Mouse (Mus musculus) embryo, embryonic 10 days (tissue): ENCODE results near the gene Psapl1.
"Not testable (repeated sequence)": the region's sequence is repeated elsewhere in the genome, so short reads cannot be mapped to it uniquely, and the experiment has no call there.

Experiments
- DNase-seq: peaks from one replicate; pipeline ENCODE4 v3.0.0-alpha.2; 2015; ENCODE audit warnings: low spot score

Psapl1 gene

DNA sequence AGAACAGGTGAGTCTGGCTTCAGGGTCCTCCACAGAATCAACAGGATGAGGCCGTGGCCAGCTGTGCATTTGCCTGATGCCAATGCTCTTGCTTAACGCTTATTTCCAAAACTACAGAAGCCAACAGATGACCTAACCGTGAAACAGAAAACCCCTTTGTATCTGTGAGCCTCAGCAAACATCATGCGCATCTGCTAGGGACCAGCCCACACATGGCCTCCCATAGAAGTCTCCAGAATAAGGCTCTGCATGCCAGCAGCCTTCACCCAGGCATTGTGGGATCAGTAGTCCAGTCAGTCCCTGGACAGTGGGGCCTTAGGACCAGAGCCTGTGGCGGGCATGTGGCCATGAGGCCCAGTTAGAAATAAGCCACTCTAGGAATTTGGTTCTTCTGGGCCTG lies 400 bp upstream of the Psapl1 start:
- no peak for DNase-seq

GRCm38 (mm10) chr5:36205397-36205796 lies 1.6 kb downstream of the Psapl1 start:
- DNase-seq = no peak

- DNase-seq = no peak
These were observed 5.0 kb downstream of the Psapl1 start for GRCm38 (mm10) chr5:36208803-36209202.

- DNase-seq = no peak
These were observed 9.5 kb downstream of the Psapl1 start for GRCm38 (mm10) chr5:36213310-36213709.

DNA sequence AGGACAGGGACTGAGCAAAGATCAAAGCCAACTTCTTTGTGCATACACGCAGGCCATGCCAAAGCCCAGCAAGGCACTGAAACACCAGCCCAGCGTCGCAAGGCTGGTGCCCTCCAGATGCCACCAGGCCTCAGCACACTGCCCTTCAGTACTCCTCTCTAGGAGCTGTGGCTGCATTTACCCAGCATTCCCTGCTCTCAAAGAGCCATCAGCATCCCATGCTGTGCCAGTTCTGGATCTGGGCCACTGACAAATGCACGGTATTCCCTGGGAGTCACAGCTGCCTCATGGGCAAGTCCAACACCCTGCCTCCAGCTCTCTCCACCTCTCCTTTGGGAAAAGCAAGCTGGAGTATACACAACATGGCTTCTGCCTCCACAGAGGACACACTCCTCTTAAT lies 16.3 kb downstream of the Psapl1 start:
- DNase-seq = no peak

DNA sequence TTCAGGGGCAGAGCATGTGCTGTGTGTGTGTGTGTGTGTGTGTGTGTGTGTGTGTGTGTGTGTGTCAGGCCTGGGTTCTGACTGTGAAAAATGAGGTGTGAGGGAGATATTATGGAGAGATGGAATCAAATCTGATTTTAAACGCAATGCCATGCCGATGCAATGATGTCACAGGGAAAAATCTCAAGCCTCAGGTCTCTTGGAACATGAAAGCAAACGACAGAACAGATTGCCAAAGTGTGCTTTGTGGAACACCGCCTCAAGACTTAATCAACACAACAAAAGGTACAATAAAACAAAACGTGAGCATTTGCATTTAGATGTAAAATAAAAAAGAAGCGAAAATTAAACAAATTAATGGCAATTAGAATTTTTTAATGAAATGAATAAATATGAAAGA lies 16.8 kb downstream of the Psapl1 start:
- DNase-seq = no peak

GRCm38 (mm10) chr5:36223787-36224186 lies 20.0 kb downstream of the Psapl1 start:
- peak; percentile 70 for DNase-seq

DNA sequence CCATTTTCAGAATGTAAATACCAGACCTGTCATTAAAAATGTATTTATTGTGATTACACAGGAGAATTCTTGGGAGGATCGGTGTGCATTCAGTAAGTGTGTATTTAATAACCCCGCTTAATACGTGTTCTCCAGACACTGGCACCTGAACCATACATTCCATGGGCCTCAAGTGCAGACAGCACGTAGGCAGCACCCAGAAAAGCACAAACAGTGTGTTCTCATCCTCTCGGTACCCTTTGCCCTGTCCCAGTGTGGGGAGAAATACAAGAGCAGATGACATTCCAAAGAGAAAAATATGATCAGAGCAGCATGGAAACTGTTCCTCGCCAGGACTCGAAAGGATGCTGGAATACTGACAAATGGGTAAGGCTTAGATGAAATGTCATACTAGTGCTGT lies 22.0 kb downstream of the Psapl1 start:
- no peak for DNase-seq

- no peak for DNase-seq
These were observed 22.5 kb downstream of the Psapl1 start for GRCm38 (mm10) chr5:36226296-36226695.

DNA sequence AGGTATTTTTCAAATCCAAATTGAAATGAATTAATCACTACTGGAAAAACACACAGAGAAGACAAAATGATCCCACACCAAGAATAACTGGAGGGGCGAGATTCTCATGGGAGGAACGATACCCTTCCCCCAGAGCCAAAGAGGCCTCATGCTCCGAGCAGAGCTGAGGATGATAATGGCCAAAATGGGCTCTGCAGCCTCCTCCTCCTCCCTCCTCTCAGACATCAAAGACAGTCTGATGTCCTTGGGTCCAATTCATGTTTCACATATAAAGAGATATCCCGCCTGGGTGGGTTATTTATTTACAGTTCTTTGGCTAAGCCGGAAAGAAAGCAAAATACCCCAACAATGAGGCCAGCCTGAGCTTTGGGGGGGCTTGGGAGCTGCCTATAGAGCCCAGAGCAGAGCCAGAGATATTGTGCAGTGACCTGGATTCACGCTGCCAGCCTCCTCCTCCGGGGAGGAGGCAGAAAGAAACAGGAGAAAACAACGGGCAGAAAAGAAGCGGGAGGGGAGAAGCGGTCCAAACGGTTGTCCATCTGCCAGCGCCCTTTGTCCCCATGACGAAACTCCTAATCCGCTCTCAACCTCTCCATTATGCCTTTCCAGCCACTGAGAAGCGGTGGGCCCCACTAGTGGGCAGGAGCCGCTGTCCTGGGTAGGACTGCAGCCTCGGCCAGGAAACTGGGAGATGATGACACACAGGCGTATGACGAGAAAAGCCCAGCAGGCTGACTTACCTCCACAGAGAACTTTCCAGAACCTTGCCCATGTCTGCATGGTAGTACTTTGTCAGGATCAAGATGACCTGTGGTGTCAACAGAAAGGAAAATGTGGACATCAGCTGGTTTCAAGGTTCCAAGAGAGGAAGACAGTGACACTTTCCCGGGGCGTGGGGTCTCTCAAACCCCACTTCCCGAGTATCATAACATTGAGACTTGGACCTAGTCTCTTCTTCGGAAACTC lies 24.9 kb downstream of the Psapl1 start:
- peak; percentile 60 for DNase-seq

- DNase-seq = no peak
These were observed 26.5 kb downstream of the Psapl1 start for GRCm38 (mm10) chr5:36230301-36230780.

DNA sequence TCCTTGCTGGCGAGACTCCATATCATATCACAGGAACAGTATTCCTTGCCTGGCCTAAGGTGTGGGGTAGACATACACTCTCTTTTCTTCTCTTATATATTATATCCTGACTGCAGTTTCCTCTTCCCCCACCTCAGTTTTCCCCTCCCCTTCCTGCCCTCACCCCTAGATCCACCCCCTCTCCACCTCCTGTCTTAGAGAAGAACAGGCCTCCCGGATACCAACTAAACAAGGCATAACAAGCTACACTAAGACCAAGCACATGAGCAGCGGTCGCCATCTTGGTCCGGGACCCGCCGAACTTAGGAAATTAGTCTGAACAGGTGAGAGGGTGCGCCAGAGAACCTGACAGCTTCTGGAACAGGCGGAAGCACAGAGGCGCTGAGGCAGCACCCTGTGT lies 33.7 kb downstream of the Psapl1 start:
- not testable (repeated sequence) for DNase-seq

DNA sequence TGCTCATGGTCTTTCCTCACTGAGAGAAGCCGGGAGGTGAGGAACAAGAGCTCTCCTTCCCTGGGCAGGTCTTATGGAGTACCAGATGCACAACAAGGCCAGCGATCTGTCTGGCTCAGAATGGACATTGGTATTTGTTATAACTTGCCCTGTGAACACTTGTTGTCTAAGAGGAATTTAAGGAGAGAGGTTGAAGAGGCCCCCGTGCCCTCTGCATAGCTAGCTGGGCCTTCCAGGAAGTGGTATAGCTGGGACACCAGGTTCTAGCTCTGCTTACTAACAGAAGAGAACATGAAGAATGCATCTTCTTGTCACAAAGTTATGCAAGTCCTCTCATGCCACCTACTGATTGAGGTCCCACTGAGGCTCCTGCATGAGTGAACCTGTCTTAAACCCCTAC lies 44.2 kb downstream of the Psapl1 start:
- no peak for DNase-seq

DNA sequence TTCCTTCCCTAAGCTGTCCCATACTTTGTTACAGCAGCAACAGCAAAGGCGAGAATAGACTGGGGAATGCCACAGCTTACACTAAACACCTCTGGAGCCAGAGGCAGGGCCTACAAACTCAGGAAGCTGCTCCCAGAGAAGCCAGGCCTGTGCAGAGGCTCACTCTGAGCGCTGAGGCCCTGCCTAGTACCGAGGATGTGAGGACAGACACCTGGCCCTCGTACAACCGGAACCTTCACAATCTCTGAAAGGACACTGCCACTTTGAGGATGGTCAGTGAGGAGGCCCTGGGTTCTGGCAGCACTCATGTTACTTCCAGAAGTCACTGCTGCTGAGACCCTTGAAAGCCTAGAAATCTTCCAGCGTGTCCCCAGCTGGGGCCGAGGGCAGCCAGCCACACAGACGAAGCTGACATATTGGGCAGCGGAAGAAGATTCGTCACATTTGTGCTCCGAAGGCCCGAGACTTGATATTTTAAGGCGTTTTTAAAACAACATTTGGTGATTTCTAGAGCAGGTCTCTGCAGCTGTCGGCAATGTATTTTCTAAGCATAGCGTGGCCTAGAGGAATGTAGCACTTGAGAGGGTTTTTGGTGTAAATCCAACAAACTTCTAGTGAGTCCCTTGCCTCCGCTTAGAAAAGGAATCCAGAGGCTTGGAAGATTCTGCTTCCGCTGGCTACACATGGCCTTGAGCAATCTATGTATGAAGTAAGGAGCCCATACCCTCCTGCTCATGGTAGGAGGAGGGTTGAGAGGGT lies 49.1 kb downstream of the Psapl1 start:
- DNase-seq = no peak

- DNase-seq = no peak
These were observed 51.1 kb downstream of the Psapl1 start for GRCm38 (mm10) chr5:36254642-36255516.
